Mouse (Mus musculus): ENCODE measurements at regions not wholly inside any gene's neighbourhood (a gene's known extent, or its start where the extent isn't known, plus 50 kb on each side); places are given as distances from the start of the nearest gene placed in this dataset.
"Not testable (repeated sequence)": the region's sequence is repeated elsewhere in the genome, so short reads cannot be mapped to it uniquely, and the experiment has no call there.

DNA sequence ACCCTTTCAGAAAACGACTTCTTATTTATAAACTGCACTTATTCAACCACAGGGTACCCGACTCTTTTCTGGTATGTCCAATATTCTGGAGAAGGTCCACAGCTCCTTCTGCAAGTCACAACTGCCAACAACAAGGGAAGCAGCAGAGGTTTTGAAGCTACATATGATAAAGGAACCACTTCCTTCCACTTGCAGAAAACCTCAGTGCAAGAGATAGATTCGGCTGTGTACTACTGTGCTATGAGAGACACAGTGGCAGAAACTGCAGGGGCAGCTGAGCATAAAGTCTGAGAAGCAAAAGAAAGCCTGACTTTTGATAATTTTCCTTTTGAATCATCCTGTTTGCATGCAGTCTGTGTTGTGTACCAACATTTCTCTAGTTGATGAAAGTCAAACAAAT is 823.8 kb downstream of the Dad1 start:
- not testable (repeated sequence) for DNase-seq (ENCODE audit: low spot score in 2 of 2)

GRCm38 (mm10) chr14:53428447-53428846 is 825.5 kb downstream of the Dad1 start:
- DNase-seq (ENCODE audit: low spot score in 2 of 2), result not testable (repeated sequence)

- not testable (repeated sequence) for DNase-seq (ENCODE audit: low spot score in 2 of 2)
Measured at GRCm38 (mm10) chr14:53427636-53428035, 826.3 kb downstream of the Dad1 start.

- not testable (repeated sequence) for DNase-seq (ENCODE audit: low spot score in 2 of 2)
Measured at GRCm38 (mm10) chr14:53416955-53417354, 836.9 kb downstream of the Dad1 start.

DNA sequence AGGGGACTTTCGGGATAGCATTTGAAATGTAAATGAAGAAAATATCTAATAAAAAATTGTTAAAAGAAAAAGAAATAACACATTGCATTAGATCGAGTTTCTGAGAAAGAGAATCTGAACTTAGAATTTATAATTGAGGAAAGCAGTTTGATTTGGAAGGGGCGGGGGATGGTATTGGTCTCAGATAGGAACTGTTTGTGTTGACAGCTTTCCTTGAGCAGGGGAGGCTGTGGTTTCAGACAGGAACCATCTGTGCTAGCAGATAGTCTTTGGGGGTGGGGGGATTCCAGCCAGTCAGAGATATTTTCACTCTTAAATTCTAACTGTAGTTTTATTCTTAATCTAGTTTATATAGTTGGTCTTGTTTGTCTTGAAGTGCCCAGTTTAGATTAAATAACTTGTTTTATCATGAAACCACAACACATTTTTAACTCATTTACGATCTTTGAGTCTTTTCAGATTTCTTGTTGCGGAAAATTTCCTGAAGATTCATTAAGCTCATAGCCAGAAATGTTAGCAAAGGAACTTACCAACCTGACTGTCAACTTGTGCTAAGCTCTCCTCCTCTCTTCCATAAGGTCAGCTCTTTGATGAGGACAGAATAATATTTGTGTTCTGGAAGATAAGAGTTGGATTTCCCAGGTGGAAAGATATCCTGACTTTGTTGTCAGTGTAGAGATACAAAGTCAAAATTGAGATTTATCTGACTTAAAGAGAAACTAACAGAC is 846.2 kb downstream of the Dad1 start:
- not testable (repeated sequence) for DNase-seq (ENCODE audit: low spot score in 2 of 2)

- DNase-seq (ENCODE audit: low spot score in 2 of 2), result not testable (repeated sequence)
Measured at GRCm38 (mm10) chr14:53390307-53390706, 863.6 kb downstream of the Dad1 start.

- DNase-seq (ENCODE audit: low spot score in 2 of 2), result not testable (repeated sequence)
Measured at GRCm38 (mm10) chr14:53374591-53374990, 879.0 kb upstream of the Olfr1507 start.

- not testable (repeated sequence) for DNase-seq (ENCODE audit: low spot score in 2 of 2)
Measured at GRCm38 (mm10) chr14:53373777-53374468, 878.4 kb upstream of the Olfr1507 start.

- DNase-seq (ENCODE audit: low spot score in 2 of 2), result no peak
Measured at GRCm38 (mm10) chr14:53369776-53370175, 874.2 kb upstream of the Olfr1507 start.

DNA sequence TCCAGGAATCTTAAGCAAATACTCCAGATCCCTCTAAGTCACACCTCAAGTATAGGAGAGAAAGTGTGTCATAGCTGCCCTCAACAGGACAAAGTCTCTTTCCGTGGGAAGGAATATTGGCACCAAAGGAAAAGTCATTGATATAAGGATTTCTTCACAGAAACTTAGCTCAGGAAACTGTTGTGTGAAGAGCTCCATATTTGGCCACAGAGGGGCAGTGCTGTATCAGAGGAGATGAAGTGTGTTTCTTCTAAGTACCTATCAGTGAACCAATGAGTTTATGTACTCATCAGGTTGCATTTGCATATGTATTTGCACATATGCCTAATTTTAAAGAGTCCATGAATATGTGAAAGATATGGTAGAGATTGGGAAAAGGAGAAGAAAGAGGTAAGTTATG is 871.9 kb upstream of the Olfr1507 start:
- DNase-seq (ENCODE audit: low spot score in 2 of 2), result not testable (repeated sequence)

DNA sequence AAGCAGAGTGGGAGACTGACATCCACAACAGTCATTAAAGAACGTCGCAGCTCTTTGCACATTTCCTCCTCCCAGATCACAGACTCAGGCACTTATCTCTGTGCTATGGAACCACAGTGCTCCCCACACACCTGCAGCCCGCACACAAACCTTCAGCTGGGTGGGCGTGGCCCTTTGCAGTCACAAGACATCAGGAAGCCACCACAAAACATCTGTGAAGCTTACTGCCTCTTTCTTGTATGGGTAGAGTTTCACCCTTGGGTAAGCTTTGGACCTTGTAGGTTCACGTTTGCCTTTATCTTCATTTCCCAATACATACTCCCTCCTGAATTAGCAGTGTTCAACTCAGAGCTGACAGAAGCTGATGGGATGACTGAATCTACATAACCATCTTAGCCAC is 868.4 kb upstream of the Olfr1507 start:
- DNase-seq (ENCODE audit: low spot score in 2 of 2), result not testable (repeated sequence)

DNA sequence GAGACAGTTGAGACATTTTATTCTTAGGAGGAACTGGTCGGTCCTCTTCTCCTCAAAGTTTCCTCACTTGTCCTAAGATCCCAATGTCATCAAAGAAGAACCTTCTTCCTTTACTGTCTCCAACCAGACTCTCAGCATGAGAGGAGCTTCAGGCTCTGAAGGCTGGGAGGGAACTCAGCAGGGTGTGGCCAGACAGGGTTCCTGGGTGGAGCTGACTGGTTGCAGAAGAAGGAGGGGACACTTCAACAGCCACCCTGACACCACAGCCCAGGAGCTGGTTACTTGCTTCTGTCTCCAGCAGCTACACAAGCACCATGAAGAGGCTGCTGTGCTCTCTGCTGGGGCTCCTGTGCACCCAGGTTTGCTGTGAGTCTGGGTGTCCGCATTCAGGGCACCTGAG is 866.5 kb upstream of the Olfr1507 start:
- not testable (repeated sequence) for DNase-seq (ENCODE audit: low spot score in 2 of 2)

- not testable (repeated sequence) for DNase-seq (ENCODE audit: low spot score in 2 of 2)
Measured at GRCm38 (mm10) chr14:53357498-53357897, 861.9 kb upstream of the Olfr1507 start.

DNA sequence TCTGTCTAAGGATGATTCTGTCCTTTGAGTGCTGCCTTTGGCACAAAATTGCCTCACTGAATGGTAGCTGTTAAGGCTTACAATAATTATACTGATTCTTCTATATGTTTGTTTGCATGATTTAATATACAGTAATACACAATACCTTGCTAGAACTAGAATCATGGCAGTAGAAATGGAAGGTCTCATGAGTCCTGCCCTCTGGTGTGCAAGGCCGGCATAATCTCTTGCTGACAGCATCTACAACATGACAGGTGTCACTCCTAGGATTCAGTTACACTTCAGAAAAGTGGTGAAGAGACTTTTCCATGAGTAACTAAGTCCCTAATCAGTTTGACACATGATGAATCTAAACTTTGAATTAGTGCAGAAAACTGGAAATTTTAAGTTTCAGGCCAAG is 861.2 kb upstream of the Olfr1507 start:
- DNase-seq (ENCODE audit: low spot score in 2 of 2), result not testable (repeated sequence)

- DNase-seq (ENCODE audit: low spot score in 2 of 2), result not testable (repeated sequence)
Measured at GRCm38 (mm10) chr14:53351457-53351856, 855.9 kb upstream of the Olfr1507 start.

DNA sequence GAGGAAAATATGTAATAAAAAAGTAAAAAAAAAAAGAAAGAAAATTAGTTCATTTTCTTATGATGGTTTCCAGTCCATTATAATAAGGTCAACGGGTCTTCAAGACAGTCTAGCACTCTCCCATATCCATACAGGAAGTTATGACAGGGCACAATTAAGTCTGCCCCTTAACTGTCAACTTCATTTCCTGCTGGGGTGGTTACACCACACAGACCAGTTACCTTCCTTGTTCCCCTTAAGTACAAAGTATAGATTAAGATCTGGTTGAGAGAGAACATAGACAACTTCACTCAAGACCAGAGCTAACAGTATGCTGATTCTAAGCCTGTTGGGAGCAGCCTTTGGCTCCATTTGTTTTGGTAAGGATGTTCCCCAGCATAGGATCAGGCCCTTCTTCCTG is 855.2 kb upstream of the Olfr1507 start:
- not testable (repeated sequence) for DNase-seq (ENCODE audit: low spot score in 2 of 2)

- not testable (repeated sequence) for DNase-seq (ENCODE audit: low spot score in 2 of 2)
Measured at GRCm38 (mm10) chr14:53349111-53349510, 853.6 kb upstream of the Olfr1507 start.

DNA sequence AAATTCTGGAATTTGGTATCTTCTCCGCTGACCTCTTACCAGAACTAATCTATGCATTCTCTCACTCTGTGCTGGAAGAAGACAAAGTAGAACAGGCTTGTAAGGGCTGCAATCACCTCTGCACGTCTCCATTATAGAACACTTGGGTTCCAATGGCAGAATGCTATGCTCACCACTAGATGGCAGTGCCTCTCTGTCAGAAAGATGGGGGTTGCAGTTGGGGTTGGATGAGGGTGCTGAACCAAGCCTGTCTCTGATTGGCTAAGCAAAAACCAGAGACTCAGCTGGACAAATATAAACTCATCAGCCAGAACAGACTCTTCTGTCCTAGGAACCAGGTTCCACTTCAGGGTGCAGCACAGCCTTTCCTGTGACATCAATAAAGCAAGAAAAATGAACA is 850.0 kb upstream of the Olfr1507 start:
- not testable (repeated sequence) for DNase-seq (ENCODE audit: low spot score in 2 of 2)

- not testable (repeated sequence) for DNase-seq (ENCODE audit: low spot score in 2 of 2)
Measured at GRCm38 (mm10) chr14:53343849-53344248, 848.3 kb upstream of the Olfr1507 start.

DNA sequence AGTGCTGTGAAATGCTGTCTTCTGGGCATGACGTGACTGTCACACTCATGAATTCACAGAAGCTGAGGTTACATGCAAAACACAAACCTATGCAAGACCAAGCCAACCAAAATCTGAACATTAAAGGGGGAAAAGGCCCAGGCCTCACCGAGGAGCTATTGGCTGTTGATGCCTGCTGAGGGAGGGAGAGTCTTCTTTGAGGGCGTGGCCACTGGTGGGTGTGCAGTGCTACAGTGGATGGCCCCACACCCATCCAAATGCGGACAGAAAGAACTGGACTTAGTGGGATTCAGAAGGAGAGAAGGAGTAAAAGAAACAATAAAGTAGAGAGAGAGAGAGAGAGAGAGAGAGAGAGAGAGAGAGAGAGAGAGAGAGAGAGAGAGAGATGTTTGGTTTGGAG is 843.6 kb upstream of the Olfr1507 start:
- DNase-seq (ENCODE audit: low spot score in 2 of 2), result not testable (repeated sequence)

DNA sequence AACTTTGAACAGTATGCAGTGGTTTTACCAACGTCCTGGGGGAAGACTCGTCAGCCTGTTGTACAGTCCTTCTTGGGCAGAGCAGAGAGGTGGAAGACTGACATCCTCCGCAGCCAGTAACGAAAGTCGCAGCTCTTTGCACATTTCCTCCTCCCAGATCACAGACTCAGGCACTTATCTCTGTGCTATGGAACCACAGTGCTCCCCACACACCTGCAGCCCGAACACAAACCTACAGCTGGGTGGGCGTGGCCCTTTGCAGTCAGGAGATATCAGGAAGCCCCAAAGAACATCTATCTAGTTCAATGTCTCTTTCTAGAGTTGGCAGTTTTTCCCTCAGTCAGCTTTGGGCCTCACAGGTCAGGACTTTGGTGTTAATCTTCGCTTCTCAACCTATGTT is 841.9 kb upstream of the Olfr1507 start:
- DNase-seq (ENCODE audit: low spot score in 2 of 2), result not testable (repeated sequence)

- not testable (repeated sequence) for DNase-seq (ENCODE audit: low spot score in 2 of 2)
Measured at GRCm38 (mm10) chr14:53336705-53337104, 841.2 kb upstream of the Olfr1507 start.

- not testable (repeated sequence) for DNase-seq (ENCODE audit: low spot score in 2 of 2)
Measured at GRCm38 (mm10) chr14:53334451-53334850, 838.9 kb upstream of the Olfr1507 start.
